Comparison of ENCODE assay signal across 8 mouse cellular contexts in the genomic region with DNA sequence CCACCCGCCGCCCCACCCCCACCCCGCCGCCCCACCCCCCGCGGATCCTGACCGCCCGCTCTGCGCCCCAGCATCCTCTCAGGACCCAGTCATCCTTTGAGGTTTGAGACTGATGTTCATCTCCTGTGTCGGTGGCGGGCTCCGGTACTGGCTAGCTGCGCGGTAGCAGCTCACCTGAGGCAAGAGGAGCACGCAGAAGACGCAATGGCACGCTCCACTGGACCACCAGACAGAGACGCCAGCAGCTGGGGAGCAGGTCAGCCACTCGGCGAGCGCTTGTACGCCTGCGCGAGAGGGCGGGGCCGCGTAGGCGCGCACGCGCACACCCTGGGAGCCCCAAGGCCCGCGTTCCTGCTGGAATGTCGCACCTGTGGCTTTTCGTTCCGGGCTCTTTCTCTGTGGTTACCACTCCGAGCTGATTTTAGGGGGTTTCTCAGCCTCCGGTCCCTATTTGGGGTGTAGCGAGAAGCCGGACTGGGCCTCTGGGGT. TPM values are rescaled to one million over a fixed set of nuclear protein-coding genes. Genes with fewer than 3 reads are reported as not detected.
DNase-seq lines count a peak whose midpoint lies in the region; ATAC-seq lines count a peak whose summit lies in the region.

A gene (plus strand): TSS at position 305 of the 489 bp plus-strand sequence.

- peak within 1 kb of the TSS; percentile 95 for H3K4me2 ChIP-seq in hindbrain, embryonic 13.5 days

- peak within 1 kb of the TSS; percentile 83 for H3K4me3 ChIP-seq in hindbrain, embryonic 13.5 days

- H3K27ac ChIP-seq in hindbrain, embryonic 13.5 days = peak within 1 kb of the TSS; percentile 93

- peak within 1 kb of the TSS; percentile 83 for H3K9ac ChIP-seq in hindbrain, embryonic 13.5 days

- DNase-seq in Muller cell, postnatal 12 days (ENCODE audit: inconsistent ontology term) = peak; percentile 95
- DNase-seq in cerebellum, adult 9-11 months = peak; percentile 94
- DNase-seq in frontal cortex, postnatal 10 days (ENCODE audit: low spot score in 2 of 2) = peak; percentile 87 to 92
- DNase-seq in layer of hippocampus, postnatal 25 days (ENCODE audit: extremely low spot score in 1 of 2, low spot score in 1 of 2) = peak; percentile 87 to 91
- peak; percentile 91 for DNase-seq in lung, postnatal 25 days (ENCODE audit: low spot score)
- peak; percentile 94 for DNase-seq in retina, embryonic 14.5 days (ENCODE audit: low spot score)
- DNase-seq in thymus, postnatal 4 days = peak; percentile 93

- 0% methylated on average over 31 of the region's 40 CpGs for WGBS in hindbrain, embryonic 13.5 days

- H3K4me1 ChIP-seq in hindbrain, embryonic 13.5 days (replicated peaks) = peaks cover 33% of the 10 kb centered on the region

- peak; percentile 98 for ATAC-seq in hindbrain, embryonic 13.5 days (ENCODE audit: low FRiP score)

- H3K27me3 ChIP-seq in hindbrain, embryonic 13.5 days = no peaks in the 10 kb centered on the region

- peaks cover 36% of the 10 kb centered on the region for H3K36me3 ChIP-seq in hindbrain, embryonic 13.5 days

- H3K9me3 ChIP-seq in hindbrain, embryonic 13.5 days = no peaks in the 10 kb centered on the region

RNA-seq across cellular contexts. Expression of the gene that starts here (rescaled TPM):
- 14.3 and 15.2 TPM in 2 replicates for polyA plus RNA-seq in hindbrain, embryonic 13.5 days (2015; fragmentation: Nextera tagmentation; extraction: Ambion mirVana)
- 10 to 100 TPM; 25.3 to 27.0 TPM for total RNA-seq in layer of hippocampus, postnatal 25 days (2021)

Comparison
In these comparisons a context has a peak if more than half of its experiments do, and no peak if none do; other contexts are left out.
1. Peak in every context shown above with its lines: DNase-seq, ATAC-seq, H3K4me3 ChIP-seq and H3K27ac ChIP-seq.